Mouse (Mus musculus) small intestine, adult 2 months (tissue): ENCODE data around the gene Rasa2.

Source experiments
- CTCF ChIP-seq: fragments of 200-500 bp; IDR thresholded peaks from 2 replicates; pipeline ENCODE4 v1.5.1; 2012; ENCODE audit warnings: low read depth, mild to moderate bottlenecking, control low read depth, inconsistent platforms, low read length, moderate library complexity, mixed read lengths; ENCODE audit not compliant: insufficient replicate concordance, insufficient read length; ENCODE audit errors: extremely low read depth
- POLR2A ChIP-seq: fragments of 200-500 bp; IDR thresholded peaks from 2 replicates; pipeline ENCODE4 v1.6.1; 2012; ENCODE audit warnings: low read depth, mild to moderate bottlenecking, control low read depth, inconsistent platforms, low read length, moderate library complexity

GRCm38 (mm10) chr9:96577674-96578073 is 53.7 kb downstream of the Rasa2 start:
- no peak for TF ChIP-seq POLR2A
- no peak for TF ChIP-seq CTCF
